Mouse (Mus musculus) myocyte (in vitro differentiated cells): ENCODE results near the gene Crisp2.

Source experiments
- POLR2AphosphoS2 ChIP-seq: IDR thresholded peaks from one replicate; pipeline ENCODE4 v1.6.1; 2011; ENCODE audit warnings: low read depth, control low read depth; ENCODE audit not compliant: insufficient read length
- USF1 ChIP-seq: IDR thresholded peaks from one replicate; pipeline ENCODE4 v1.6.1; 2011; ENCODE audit warnings: low read depth, mild to moderate bottlenecking, control low read depth, moderate library complexity

GRCm38 (mm10) chr17:40802707-40803340 is 4.0 kb downstream of the Crisp2 start:
- no peak for TF ChIP-seq POLR2AphosphoS2
- TF ChIP-seq USF1: no peak
